Mouse (Mus musculus) lung, postnatal 10 days (tissue): Measurements from ENCODE around the gene Myl12a.

Experiments used
- DNase-seq: peaks from one replicate; pipeline ENCODE4 v3.0.0; 2021

Myl12a gene

GRCm38 (mm10) chr17:71009751-71010150, 7.1 kb upstream of the Myl12a start:
- no peak for DNase-seq

DNA sequence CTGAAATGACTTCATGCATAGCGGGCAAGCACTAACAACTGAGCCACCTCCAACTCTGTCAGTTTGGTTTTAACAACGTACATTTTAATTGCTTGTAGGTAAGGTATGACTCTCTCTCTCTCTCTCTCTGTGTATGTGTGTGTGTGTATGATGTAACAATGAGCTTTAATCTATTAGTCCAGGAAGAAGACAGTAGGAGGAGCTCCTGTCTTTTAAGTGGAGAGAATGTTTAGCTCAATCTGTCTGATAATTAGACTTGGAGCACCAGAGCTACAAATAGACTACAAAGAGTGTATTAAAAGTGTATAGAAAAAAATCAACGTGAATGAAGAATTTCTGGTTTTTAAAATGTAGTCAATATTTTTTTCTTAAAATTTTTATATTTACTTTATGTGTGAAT, 6.0 kb upstream of the Myl12a start:
- DNase-seq, result no peak

DNA sequence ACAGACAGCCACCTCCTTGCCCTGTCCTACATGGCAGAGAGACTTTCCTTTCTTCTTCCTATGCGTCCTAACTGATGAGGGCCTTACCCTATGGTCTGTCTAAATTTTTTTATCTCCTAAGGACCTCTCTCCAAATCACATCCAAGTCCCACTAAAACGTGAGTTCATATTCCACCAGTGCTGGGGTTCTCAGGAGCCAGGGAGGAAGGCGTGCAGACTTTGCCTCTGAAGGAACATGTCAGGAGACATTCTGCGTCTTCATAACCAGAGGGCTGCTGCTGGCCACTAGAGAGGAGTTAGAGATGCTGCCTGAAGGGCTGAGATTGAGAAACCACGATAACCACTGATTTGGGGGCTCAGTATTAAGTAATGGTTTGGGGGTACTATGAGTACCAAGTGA, 4.3 kb upstream of the Myl12a start:
- no peak for DNase-seq

DNA sequence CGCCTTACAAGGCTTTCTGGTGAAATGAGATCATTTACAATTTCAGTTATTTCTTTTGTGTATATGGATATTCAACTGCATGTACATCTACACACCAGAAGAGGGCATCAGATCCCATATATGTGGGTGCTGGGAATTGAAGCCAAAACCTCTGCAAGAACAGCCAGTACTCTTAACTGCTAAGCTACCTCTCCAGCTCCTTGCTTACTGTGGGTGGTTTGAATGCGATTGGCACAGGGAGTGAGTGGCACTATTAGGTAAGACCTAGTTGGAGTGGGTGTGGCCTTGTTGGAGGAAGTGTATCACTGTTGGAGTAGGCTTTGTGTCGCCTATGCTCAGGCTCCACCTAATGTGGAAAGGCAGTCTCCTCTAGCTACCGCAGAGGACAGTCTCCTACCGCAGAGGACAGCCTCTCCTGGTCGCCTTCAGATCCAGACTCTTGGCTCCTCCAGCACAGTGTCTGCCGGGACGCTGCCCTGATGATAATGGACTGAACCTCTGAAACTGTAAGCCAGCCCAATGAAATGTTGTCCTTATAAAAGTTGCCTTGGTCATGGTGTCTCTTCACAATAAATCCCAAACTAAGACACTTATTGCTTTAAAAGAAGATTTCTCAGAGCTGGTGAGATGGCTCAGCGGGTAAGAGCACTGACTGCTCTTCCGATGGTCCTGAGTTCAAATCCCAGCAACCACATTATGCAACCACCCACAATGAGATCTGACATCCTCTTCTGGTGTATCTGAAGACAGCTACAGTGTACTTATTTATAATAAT, 1.7 kb upstream of the Myl12a start:
- DNase-seq, result peak; percentile 45

DNA sequence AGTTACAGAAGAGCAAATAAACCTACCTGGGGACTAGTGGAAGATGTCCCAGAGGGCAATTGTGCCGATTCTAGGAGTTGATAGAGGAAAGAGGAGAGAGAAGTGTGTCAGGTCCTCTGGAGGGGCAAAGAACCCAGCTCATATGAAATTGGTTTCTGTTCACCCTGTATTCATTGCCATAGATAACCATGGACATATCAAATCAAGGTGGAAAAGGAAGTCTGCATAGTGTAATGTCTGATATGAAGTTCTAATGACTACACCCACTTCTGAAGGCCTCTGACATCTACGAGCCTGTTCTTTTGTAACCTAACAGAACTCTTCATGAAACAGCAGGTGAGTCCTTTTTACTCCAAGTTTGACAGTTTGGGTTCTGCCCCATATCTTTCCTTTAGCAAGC, 1.0 kb upstream of the Myl12a start:
- no peak for DNase-seq

GRCm38 (mm10) chr17:71003112-71003511, 434 bp upstream of the Myl12a start:
- DNase-seq, result no peak

DNA sequence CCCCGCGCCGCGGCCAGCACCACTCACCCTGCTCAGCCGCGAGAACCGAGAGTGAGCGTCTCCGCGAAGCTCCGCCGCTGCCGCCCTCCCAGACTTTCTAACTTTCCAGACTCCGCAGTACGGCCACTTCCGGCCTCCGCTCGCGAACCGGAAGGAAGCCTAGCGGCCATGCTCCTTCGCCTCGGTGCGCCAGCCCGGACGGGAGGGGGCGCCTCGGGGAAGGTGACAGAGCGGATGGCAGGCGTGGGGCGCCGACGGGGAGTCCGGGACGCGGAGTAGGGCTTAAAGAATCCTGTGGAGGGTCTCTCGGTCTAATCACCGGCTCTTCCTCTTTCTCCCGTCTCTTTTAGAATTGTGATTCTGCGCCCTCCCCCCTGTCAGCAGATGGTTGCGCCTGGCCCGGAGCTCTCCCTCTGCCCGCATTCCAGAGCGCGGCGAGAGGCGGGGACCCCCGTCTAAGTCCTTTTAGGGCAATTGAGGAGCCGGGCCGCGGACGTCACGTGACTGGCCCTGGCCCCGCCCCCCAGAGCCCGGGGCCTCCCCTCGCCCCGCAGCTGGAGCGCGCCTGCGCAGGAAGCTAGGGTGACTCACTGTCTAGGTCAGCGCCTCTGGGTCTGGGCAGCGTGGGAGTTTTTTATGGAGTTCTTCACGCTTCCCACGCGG, 466 bp downstream of the Myl12a start, which contains the start of gene Myom1:
Gene Myom1, plus strand, starts transcription at position 553 of the 663 bp plus-strand sequence.
- DNase-seq, result peak; percentile 99

DNA sequence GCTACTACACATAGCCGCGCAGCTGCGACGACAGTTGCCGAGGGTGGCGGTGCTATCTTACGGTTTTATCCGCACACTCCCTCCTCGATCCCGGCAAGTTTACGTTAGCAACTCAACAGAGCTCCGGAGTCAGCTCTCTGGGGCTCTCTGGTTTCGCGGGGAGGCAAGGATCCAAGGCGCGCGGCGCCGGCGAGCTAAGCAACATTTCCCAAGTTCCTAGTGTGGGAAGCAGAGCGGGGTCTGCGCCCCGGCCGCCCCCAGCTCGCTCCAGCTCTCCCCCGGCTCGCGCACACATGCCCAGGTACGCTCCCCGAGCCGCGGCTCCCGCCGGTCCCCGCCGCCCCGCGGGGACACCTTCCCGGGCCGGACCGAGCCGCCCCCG, 988 bp downstream of the Myl12a start:
- DNase-seq, result peak; percentile 70

DNA sequence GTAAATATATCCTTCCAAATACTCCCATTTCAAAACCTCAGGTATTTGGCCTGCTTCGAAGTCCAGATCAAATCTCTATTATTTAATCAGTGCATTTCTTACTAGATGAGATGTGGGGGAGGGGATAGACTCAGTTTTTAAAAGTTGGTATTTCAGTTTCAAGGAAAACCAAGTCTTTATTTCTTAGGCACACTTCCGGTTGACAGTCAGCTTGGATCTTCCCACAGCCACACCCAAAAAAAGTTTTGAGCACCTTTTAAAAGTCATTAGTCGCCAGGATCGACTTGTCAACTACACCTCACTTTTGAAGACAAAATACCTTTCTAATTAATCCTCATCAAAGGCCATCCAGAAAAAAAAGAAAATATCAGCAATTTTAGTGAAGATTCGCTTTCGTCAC, 1.6 kb downstream of the Myl12a start:
- no peak for DNase-seq

GRCm38 (mm10) chr17:71000255-71000654, 2.4 kb downstream of the Myl12a start:
- DNase-seq, result no peak

DNA sequence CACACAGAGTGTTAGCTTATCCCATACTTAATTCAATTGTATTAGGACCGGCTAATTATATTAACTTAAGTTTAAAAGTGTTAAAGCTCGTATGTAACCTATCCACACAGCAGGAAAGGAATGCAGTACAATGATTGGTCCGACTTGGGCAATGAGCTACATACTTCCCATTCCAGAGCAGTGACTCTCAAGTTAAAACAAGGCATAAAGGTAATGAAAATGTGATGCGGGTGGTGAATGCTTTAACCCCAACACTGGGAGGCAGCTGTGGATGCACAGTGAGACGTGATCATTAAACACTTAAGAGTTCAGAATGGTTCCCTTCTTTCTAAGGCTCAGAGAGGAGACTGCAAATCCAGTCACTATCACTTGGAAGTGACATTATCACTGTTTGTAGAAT, 3.5 kb downstream of the Myl12a start:
- no peak for DNase-seq

DNA sequence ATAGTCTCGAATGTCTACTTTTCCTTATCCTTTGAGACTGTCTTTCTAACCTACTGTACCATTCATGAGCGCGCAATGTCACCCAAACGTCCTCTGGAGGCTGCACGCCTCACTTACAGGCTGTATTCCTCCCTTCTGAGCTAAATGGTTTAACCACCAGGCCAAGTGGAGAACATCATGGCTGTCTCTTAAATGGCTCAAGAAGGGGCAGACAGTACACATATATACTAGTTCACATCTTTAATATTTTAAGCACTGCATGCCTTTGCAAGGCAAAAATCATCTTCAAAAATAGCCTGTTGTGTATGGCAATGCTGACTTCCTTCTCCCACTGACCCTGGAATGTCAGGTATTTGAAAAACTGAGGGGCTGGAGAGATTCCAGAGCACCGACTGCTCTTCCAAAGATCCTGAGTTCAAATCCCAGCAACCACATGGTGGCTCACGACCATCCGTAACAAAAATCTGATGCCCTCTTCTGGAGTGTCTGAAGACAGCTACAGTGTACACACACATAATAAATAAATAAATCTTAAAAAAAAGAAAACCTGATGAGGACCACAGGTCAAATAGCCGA, 4.2 kb downstream of the Myl12a start:
- DNase-seq, result no peak

- DNase-seq, result no peak
Observed at GRCm38 (mm10) chr17:70997836-70998235, 4.8 kb downstream of the Myl12a start.

DNA sequence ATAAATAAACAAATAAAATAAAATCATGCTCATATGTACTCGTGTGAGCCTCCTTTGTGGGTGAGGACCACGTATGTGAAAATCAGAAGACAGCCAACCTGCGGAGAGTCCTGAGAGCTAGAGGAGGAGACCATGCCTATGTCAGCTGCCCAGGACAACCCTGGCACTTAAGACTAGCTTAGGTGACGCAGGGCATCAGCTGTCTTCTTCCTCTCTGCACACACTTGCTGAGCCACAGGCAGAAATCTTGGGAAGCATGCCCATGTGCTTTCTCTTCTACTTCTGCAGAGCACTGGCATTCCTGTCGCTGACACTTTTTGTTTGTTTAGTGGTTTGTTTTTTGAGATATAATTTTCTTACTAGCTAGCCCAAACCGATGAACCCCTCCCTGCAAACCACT, 7.1 kb downstream of the Myl12a start:
- DNase-seq, result no peak

DNA sequence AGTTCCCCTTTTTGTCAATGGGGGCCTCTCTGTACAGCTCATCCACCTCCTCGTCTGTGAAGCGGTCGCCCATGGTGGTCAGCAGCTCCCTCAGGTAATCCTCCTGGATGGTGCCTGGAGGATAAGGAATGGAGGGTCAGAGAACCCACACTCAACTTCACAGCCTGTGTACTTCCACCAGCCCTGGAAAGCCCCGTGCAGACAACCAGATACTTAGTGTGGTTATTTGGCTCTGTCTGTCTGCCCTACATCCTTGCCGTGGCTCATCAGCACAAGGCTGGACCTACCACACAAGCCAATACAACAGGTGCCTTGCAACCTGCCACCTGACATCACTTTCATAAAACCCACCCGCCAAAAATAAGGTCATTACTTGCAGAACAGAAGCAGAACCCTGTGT, 8.0 kb downstream of the Myl12a start:
- no peak for DNase-seq

DNA sequence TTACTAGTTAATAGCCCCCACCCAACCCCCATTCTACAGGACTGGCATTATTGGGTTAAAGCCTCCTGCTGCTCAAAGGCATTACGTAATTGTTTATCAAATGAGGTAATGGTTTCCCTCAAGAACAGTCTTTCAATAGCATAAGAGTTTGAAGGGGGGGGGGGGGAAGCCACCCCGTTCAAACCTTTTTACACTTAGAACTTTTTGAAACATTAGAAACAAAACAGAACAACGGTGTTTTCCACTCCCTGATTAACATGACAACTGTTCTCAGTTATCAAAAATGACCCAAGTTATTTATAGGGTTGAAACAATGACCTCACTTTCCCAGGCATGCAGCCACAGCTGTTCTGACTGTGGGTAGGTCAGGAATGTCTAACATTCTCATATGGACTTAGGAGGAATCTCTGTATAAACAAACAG, 9.3 kb downstream of the Myl12a start:
- peak; percentile 68 for DNase-seq

DNA sequence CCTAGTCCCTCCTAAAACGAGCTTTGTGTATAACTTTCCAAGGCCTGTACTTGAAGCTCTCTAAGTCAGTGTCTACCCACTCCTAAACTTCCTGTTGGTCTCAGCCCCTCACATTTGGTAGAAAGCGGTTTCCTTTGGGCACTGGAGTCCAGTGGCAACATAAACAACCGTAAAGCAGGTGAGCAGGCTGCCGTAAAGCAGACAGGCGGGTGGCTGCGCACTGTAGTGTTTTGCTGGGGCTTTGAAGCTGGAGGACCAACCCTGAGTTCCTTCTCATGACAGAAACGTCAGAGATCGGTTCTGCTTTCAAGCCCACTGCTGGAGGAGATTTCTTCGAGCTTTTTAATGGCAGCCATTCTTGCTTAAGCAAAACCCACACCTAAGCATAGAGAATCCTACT, 10.0 kb downstream of the Myl12a start:
- DNase-seq, result no peak

DNA sequence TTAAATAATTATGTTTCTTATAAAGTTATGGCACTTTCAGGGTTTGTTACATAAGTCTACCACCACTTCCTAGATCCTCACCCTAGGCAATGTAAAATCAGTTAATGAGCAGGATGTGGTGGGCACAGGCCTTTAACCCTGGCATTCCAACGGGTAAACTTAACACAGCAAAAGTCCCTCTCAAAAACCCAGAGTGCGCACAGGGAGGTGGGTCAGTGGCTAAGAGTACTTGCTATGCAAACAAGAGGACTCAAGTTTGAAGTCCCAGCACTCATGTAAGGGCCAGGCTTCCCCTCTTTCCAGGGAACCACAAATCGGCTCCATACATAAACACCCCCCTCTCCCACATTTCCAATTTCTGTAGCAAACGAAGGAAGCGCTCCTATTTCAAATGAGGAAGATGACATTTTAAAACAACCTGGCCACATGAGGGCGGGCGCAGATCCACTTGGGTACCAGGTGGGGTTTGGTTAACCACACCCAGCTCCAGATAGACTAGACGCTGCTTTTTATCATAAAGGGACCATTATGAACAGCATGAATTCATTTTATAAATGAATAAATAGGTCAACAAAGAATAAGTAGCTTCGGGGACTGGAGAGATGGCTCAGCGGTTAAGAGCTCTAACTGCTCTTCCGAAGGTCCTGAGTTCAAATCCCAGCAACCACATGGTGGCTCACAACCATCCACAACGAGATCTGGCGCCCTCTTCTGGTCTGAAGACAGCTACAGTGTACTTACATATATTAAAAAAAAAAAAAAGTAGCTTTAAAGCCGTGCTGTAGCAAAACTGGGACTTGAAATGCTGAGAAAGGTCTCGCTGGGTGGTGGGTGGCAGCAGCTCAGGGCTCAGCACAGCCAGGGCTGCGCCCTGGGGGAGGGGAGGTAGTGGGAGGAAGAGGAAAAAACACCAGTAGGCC, 10.7 kb downstream of the Myl12a start:
- DNase-seq, result no peak

DNA sequence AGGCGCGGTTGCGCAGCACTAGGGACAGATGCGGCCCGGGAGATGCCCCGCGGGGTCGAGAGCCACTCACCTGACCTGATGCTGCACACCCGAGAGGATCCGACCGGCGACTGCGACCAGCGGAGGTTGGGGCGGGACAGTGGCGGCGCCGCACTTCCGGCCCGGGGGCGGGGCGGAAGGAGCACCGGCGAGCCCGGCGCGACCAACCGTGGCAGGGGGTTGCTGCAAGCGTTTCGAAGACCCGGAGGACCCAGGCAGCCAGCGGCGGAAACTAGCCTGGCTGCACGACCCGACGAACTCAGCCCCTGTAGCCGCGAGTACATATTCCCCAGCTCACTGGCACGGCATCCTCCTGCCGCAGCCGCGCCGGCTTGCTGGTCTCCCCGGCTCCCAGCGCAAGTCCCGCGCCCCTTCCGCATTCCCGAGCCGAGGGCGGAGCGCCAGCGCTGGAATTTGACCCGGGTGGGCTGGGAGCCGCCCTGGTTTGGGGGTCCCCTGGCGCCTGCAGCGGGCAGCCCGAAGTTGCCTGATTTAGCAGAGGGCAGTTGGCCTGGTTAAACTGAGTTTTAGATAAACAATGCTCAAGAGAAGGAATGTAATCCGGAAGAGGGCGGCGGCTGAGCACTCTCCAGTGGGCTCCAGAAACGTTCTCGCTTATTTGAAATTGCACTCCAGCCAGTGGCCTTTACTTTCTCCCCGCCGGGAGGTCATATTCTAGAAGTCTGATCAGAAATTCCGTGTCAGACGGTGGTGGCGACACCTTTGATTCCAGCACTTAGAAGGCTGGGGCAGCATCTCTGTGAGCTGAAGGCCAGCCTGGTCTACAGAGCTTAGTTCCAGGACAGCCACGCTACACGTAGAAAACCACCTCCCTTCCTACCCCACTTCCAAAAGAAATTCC, 12.0 kb downstream of the Myl12a start:
- peak; percentile 94 for DNase-seq

DNA sequence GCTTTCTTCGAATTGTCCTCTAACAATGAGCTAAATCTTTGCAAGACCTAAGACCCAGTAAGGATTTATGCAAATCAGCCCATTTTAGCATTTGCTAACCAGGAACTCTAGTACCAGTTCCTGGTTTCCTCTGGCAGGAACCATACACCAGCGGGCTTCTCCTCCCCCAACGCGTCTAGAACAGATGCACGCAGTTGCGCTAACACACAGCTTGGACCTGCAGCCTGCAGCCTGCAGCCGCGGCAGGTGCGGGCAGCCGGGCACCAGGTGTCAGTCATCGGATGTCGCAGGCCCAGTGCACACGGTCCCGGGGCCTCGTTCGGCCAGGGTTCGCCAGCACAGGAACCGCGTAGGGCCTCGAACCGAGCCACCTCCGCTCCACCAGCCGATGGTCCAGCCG, 12.7 kb downstream of the Myl12a start:
- DNase-seq, result peak; percentile 52

GRCm38 (mm10) chr17:70989430-70989829, 13.2 kb downstream of the Myl12a start:
- DNase-seq, result no peak

DNA sequence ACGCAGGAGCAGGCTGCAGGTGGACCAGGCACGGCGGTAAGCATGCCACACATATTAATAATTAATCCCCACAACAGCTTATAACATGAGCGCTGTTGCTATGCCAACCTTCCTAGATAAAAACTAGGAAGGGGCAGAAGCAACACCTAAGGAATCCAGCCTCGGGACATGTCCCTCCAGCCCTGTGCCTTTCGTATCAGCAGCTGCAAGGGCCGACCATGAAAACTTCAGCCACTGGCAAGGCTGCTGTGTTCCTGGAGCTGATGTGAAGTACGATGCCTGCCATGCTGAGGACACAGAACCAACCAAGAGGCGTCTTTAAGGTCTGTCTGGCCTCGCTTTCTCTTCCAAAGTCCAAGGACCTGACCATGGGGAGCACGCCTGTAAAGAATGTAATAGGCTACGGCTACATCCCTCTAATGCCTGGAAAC, 14.3 kb downstream of the Myl12a start:
- no peak for DNase-seq
